Mouse (Mus musculus): ENCODE measurements around the gene Dop1b.
"Not testable (repeated sequence)": the region's sequence is repeated elsewhere in the genome, so short reads cannot be mapped to it uniquely, and the experiment has no call there.

Dop1b gene

GRCm38 (mm10) chr16:93797841-93798492 lies 86.3 kb downstream of the Dop1b start:
- DNase-seq: no peak

DNA sequence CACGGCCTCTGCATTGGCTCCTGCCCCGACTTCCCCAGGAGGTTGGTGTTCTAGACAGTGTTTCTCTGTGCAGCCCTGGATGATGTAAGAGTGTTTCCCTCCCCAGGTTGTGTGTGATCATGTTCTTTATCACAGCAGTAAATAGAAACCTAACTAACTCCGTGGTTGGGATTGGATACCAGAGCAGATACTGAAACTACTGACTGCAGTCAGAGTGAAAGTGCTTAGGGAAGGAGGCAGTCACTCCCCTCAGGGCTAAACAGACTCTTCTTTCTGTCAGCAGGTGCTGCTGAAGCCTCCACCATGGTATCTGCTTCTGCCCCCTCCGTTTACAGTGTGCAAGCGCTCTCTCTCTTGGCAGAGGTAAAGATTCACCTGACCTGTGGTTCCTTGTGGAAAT lies 86.9 kb downstream of the Dop1b start:
- DNase-seq: no peak

- no peak for DNase-seq
Observed at GRCm38 (mm10) chr16:93799071-93799470, 87.4 kb downstream of the Dop1b start.

DNA sequence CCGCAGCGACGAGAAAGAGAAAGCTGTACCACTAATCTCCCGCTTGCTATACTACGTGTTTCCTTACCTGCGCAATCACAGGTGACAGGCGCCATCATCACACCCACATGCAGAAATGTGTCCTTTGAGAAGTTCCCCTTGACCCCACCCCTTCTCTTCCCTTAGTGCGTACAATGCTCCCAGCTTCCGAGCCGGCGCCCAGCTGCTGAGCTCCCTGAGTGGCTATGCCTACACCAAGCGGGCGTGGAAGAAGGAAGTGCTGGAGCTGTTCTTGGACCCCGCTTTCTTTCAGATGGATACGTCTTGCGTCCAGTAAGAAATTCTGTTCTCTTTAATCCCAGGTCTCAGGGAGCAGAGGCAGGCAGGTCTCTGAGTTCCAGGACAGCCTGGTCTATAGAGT lies 88.2 kb downstream of the Dop1b start:
- no peak for DNase-seq

DNA sequence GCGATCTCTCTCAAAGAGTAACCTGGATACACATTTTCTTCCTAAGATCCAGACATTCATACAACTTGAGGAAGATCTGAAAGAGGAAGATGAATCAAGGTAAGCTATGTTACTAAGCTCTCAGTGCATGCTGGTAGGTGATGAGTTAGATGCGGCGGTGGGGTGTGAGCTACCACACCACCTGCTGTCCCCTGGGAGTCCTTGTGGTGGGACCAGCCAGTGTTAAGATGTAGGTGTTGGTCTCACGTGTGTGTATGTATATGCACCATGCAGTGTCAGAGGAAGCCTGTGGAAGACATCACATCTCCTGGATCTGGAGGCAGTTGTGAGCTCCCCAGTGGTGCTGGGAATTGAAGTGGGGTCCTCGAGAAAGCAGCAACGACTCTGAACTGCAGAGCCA lies 95.5 kb downstream of the Dop1b start:
- no peak for DNase-seq

DNA sequence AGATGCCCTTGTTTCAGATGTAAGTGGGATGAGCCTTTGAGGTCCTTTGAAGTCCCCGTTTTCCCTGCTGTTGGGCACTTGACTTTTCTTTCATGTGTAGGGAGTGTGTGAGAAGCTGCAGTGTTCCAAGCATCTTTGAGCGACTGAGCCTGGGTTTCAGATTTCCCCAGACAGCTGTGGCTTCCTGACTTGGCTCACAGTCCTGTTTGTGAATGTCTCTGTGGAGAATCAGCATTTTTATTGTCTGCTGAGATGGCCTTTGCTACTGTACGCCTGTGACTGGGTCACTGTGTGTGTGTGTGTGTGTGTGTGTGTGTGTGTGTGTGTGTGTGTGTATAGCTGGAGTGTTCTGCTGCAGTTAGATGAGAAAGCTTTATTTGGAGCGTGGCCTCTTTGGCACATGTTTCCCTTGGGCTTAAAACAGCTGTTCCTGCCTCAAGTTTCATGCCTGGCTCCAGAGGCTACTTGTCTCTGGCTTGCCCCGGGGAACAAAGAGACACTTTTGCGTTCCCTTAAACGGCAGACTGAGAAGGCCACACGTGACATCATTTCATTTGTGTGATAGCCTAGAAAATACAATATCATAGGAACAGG lies 96.4 kb downstream of the Dop1b start:
- DNase-seq: no peak

- no peak for DNase-seq
Observed at GRCm38 (mm10) chr16:93815856-93816736, 104.4 kb downstream of the Dop1b start.

DNA sequence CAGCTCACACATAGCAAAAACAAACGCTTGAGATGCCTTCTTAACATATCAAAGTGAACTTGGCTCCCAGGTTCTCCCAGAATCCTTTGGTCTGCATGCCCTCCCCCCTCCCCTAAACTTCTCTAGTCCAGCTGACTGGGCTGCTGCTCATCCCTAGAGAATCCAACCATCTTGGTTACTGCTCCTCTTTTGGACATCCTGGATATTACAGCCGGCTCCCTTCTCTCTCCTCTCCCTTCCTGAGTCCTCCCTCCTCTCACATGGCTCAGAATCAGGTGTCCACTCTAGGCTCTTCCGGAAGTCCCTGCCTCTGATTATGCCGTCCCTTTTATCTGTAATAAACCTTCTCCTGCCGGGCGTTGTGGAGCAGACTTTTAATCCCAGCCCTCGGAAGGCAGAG lies 105.2 kb downstream of the Dop1b start:
- DNase-seq: no peak

- no peak for DNase-seq
Observed at GRCm38 (mm10) chr16:93817371-93817770, 105.7 kb downstream of the Dop1b start.

DNA sequence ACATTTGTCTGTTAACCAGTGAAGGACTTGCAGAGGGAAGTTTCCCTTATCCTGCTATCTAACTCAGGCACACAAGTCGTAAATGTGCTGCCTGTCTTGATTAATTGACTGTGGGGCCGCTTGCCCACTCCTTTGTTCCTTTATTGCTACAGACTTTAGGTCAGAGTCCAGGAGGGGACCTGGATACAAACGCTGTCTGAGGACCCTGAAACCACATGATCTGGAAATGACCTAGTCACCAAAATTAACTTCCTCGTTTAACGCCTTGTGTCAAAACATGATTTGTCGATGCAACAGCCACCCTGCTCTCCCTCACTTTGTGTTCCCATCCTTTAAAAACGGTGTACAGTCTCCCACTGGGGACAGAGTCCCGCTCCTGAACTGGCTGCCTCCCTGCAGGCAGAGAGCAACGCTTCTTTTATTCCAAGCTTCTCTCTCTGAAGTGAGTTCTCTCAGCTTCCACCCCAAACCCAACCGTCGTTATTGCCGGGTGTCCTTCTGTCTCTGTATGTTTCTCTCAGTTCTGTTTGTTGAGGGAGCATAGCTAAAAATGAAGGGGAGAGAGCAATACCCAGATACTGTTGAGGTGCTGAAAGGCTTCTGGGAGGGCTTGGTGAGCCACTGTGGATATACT lies 107.1 kb downstream of the Dop1b start:
- DNase-seq: no peak

GRCm38 (mm10) chr16:93819325-93819696 lies 107.6 kb downstream of the Dop1b start:
- DNase-seq: no peak

- no peak for DNase-seq
Observed at GRCm38 (mm10) chr16:93820040-93820439, 108.3 kb downstream of the Dop1b start.

GRCm38 (mm10) chr16:93821706-93822105 lies 110.0 kb downstream of the Dop1b start:
- no peak for DNase-seq

DNA sequence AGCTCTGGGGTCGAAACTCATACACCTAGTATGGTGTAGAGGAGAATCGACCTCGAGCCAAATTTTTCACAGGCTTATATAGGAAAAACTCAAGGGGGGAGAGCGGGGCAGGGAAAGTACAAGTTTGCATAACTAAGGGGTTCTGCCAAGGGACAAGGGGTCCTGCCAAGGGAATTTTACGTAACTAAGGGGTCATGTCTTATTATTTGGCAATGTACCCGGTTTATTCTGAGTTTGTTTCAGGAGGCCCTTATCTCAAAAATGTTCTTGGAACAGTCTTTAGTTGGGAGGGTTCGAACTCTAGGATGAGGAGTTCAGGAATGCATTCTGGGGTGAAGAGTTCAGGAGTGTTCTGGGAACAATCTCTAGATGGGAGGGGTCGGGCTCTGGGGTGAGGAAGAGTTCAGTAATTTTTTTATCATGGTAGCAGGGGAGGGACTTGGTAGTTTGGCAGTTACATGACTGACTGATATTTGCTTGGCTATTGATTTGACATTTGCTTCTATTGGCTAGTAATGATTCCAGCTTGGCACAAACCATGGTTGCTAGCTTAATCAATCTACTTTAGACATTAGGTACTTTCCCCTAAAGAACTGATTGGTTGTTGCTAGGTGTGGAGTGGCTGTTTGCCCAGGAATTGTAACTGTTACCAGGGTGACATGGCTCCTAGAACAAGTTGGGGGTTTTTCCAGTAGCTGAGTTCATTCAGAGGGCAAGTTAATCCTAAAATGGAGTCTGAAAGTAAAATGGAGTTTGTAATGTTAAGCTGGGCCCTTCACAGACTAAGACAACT lies 110.9 kb downstream of the Dop1b start:
- not testable (repeated sequence) for DNase-seq

- DNase-seq: no peak
Observed at GRCm38 (mm10) chr16:93824799-93825198, 113.1 kb downstream of the Dop1b start.

DNA sequence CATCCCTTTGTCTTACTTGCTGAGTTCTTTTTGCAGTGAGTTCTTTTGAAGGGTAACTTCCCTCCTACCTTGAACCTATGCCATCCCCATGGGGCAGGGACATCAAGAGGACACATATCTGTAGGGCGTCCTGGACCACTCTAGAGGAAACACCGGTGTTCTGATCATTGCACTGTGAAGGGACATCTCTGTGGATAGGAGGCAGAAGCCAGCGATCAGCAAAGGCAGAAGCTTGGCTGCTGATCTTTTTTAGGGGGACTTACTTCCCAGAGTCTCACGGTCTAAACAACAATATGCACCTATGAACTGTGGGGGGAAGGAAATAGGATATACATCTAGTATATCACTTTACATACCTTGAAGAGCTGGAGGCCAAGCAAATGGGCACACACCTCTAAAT lies 113.8 kb downstream of the Dop1b start:
- DNase-seq: no peak

GRCm38 (mm10) chr16:93826054-93826453 lies 114.3 kb downstream of the Dop1b start:
- DNase-seq: no peak

DNA sequence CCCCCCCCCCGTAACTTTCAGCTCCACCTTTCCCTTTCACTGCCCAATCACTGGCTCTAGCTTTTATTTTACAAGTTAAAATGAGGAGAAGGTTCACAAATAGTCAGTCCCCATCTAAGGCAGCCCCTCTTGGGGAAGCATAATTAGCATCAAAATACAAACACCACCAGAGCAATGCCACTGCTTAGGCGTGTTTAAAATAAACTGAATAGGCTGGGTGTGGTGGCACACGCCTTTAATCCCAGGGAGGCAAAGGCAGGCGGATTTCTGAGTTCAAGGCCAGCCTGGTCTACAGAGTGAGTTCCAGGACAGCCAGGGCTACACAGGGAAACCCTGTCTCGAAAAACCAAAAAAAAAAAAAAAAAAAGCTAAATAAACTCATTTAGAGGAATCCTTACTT lies 114.8 kb downstream of the Dop1b start:
- DNase-seq: not testable (repeated sequence)

- no peak for DNase-seq
Observed at GRCm38 (mm10) chr16:93826909-93827308, 115.2 kb downstream of the Dop1b start.

DNA sequence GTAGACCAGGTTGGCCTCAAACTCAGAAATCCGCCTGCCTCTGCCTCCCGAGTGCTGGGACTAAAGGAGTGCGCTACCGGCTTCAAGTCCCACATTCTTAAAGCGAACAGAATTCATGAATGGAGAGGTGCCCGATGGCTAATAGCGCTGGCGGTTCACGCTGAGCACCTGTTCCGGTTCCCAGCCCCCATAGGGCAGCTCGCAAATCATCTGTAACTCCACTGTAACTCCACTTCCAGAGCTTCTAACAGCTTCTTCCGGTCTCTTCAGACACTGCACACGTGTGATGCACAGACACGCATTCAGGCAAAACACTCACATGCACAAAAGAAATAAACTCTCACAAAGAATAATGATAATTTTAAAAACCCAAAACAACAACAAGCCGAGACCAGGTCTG lies 117.8 kb downstream of the Dop1b start:
- DNase-seq: no peak

DNA sequence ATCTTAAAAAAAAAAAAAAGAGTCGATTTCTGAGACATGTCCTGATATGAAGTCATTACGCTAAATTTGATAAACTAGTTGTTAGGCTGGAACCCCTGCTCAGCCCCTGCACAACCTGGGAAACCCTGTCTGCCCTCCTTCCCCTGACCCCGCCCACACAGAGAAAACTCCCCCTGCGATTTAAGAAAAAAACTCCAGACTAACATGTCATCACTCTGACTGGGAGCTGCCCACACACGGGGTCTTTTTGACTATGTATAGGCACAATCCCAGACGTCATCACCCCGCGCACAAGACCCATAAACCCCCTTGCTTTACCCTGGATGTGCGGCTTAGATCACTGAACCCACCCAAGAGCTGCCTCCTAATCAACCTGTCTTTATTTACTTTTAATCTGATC lies 118.4 kb downstream of the Dop1b start:
- DNase-seq: no peak

- no peak for DNase-seq
Observed at GRCm38 (mm10) chr16:93830916-93831315, 119.2 kb downstream of the Dop1b start.

Measured in right cerebral cortex, postnatal 25 days (tissue).